Mouse (Mus musculus): Measurements from ENCODE around the gene Thumpd1.

DNA sequence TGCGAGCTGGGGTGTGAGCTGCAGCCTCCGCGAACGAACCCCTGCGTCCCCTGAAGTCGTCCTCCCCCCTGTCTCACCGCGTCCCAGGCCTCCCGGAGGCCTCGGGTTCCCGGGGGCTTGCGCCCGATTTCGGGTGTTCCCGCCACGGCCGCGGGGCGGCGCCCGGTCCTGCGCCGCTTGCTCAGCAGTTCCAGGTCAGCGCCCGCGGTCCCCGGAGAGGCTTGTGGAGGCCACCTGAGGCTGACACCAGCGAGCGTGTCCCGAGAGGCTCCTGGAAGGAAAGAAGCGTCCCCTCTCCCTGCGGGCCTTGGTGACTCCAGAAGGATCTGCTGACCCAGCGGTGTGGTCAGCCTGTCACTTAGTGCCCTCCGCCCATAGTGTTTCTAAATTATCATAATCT, 23.7 kb upstream of the Thumpd1 start:
- TF ChIP-seq POLR2A (IDR thresholded peaks at IDR 0.05; ENCODE audit: control insufficient read depth, low read depth, low read length): no peak
- peak; percentile 13; the same call in 1 of the 2 replicates for TF ChIP-seq CTCF (IDR thresholded peaks at IDR 0.05; ENCODE audit: control insufficient read depth, insufficient read depth, insufficient replicate concordance, low read depth, low read length)
